Mouse (Mus musculus) testis, adult 2 months (tissue): ENCODE measurements around the gene Foxn3.

Experiments
- CTCF ChIP-seq: fragments of 200-500 bp; IDR thresholded peaks from 2 replicates; pipeline ENCODE4 v1.5.1; 2012; ENCODE audit warnings: low read depth, mild to moderate bottlenecking, inconsistent platforms, low read length, moderate library complexity; ENCODE audit not compliant: control insufficient read depth, insufficient read depth, insufficient replicate concordance
- POLR2A ChIP-seq: fragments of 200-500 bp; IDR thresholded peaks from 2 replicates; pipeline ENCODE4 v1.6.1; 2012; ENCODE audit warnings: low read depth, mild to moderate bottlenecking, inconsistent platforms, low read length, moderate library complexity; ENCODE audit not compliant: control insufficient read depth

DNA sequence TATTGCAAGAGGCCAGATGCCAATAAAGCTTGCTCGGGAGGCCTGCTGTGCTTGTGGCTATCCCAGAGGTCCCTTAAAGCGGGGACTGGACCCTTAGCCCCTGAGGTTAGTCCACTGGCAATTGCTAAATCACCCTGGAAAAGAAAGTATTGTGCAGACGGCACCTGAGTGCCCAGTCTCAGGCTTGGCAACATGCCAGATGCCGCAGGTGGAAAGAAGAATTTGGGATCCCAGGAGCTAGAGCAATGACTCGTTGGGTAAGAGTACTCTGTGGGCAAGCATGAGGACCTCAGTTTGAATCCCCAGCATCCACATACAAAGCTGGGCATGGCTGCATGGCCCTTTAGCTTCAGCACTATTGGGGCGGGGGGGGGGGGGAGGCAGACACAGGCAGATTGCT lies 35.9 kb downstream of the Foxn3 start:
- TF ChIP-seq POLR2A (no peak), CTCF (no peak)
